Mouse (Mus musculus): ENCODE data around the gene Thy1. TPM values are rescaled to one million over a fixed set of nuclear protein-coding genes. Genes with fewer than 3 reads are reported as not detected.
A peak's percentile ranks its signal among the peaks of the same experiment; 100 is the strongest.

The Thy1 gene
- polyA plus RNA-seq, 1 experiment = 11.6 TPM

- no peak for DNase-seq (ENCODE audit: low read depth)
- TF ChIP-seq CTCF (IDR thresholded peaks at IDR 0.05; ENCODE audit: borderline replicate concordance, extremely low read depth, insufficient read depth, insufficient read length) = no peak
- TF ChIP-seq POLR2A (IDR thresholded peaks at IDR 0.05; ENCODE audit: borderline replicate concordance, extremely low read depth, insufficient read depth, insufficient read length, poor library complexity, severe bottlenecking) = no peak
Measured at GRCm38 (mm10) chr9:44070113-44070843, 27.1 kb downstream of the Thy1 start.

- no peak for TF ChIP-seq CTCF (IDR thresholded peaks at IDR 0.05; ENCODE audit: borderline replicate concordance, extremely low read depth, insufficient read depth, insufficient read length)
- no peak for TF ChIP-seq POLR2A (IDR thresholded peaks at IDR 0.05; ENCODE audit: borderline replicate concordance, extremely low read depth, insufficient read depth, insufficient read length, poor library complexity, severe bottlenecking)
- peak; percentile 19 for DNase-seq (ENCODE audit: low read depth)
Measured at GRCm38 (mm10) chr9:44070844-44071231, 27.7 kb downstream of the Thy1 start.

- TF ChIP-seq CTCF (IDR thresholded peaks at IDR 0.05; ENCODE audit: borderline replicate concordance, extremely low read depth, insufficient read depth, insufficient read length) = no peak
- no peak for TF ChIP-seq POLR2A (IDR thresholded peaks at IDR 0.05; ENCODE audit: borderline replicate concordance, extremely low read depth, insufficient read depth, insufficient read length, poor library complexity, severe bottlenecking)
- peak; percentile 88 for DNase-seq (ENCODE audit: low read depth)
Measured at GRCm38 (mm10) chr9:44071914-44072598, 28.9 kb downstream of the Thy1 start.

- peak; percentile 78 for DNase-seq (ENCODE audit: low read depth)
- TF ChIP-seq CTCF (IDR thresholded peaks at IDR 0.05; ENCODE audit: borderline replicate concordance, extremely low read depth, insufficient read depth, insufficient read length) = no peak
- no peak for TF ChIP-seq POLR2A (IDR thresholded peaks at IDR 0.05; ENCODE audit: borderline replicate concordance, extremely low read depth, insufficient read depth, insufficient read length, poor library complexity, severe bottlenecking)
Measured at GRCm38 (mm10) chr9:44072599-44072915, 29.4 kb downstream of the Thy1 start.

- TF ChIP-seq CTCF (IDR thresholded peaks at IDR 0.05; ENCODE audit: borderline replicate concordance, extremely low read depth, insufficient read depth, insufficient read length) (no peak), POLR2A (IDR thresholded peaks at IDR 0.05; ENCODE audit: borderline replicate concordance, extremely low read depth, insufficient read depth, insufficient read length, poor library complexity, severe bottlenecking) (no peak)
- no peak for DNase-seq (ENCODE audit: low read depth)
Measured at GRCm38 (mm10) chr9:44073115-44073514, 29.9 kb downstream of the Thy1 start.

- TF ChIP-seq POLR2A (IDR thresholded peaks at IDR 0.05; ENCODE audit: borderline replicate concordance, extremely low read depth, insufficient read depth, insufficient read length, poor library complexity, severe bottlenecking) (no peak), CTCF (IDR thresholded peaks at IDR 0.05; ENCODE audit: borderline replicate concordance, extremely low read depth, insufficient read depth, insufficient read length) (peak; percentile 39; the same call in 1 of the 2 replicates)
- DNase-seq (ENCODE audit: low read depth) = no peak
Measured at GRCm38 (mm10) chr9:44074395-44075275, 31.5 kb downstream of the Thy1 start.

- no peak for TF ChIP-seq POLR2A (IDR thresholded peaks at IDR 0.05; ENCODE audit: borderline replicate concordance, extremely low read depth, insufficient read depth, insufficient read length, poor library complexity, severe bottlenecking)
- TF ChIP-seq CTCF (IDR thresholded peaks at IDR 0.05; ENCODE audit: borderline replicate concordance, extremely low read depth, insufficient read depth, insufficient read length) = no peak
- DNase-seq (ENCODE audit: low read depth) = no peak
Measured at GRCm38 (mm10) chr9:44075276-44075995, 32.3 kb downstream of the Thy1 start.

- TF ChIP-seq POLR2A (IDR thresholded peaks at IDR 0.05; ENCODE audit: borderline replicate concordance, extremely low read depth, insufficient read depth, insufficient read length, poor library complexity, severe bottlenecking) (no peak), CTCF (IDR thresholded peaks at IDR 0.05; ENCODE audit: borderline replicate concordance, extremely low read depth, insufficient read depth, insufficient read length) (no peak)
- no peak for DNase-seq (ENCODE audit: low read depth)
Measured at GRCm38 (mm10) chr9:44075996-44076763, 33.0 kb downstream of the Thy1 start.

- TF ChIP-seq POLR2A (IDR thresholded peaks at IDR 0.05; ENCODE audit: borderline replicate concordance, extremely low read depth, insufficient read depth, insufficient read length, poor library complexity, severe bottlenecking) (no peak), CTCF (IDR thresholded peaks at IDR 0.05; ENCODE audit: borderline replicate concordance, extremely low read depth, insufficient read depth, insufficient read length) (peak; percentile 65; the same call in 1 of the 2 replicates)
- DNase-seq (ENCODE audit: low read depth) = peak; percentile 67
Measured at GRCm38 (mm10) chr9:44076764-44077120, 33.6 kb downstream of the Thy1 start.

- TF ChIP-seq POLR2A (IDR thresholded peaks at IDR 0.05; ENCODE audit: borderline replicate concordance, extremely low read depth, insufficient read depth, insufficient read length, poor library complexity, severe bottlenecking) (no peak), CTCF (IDR thresholded peaks at IDR 0.05; ENCODE audit: borderline replicate concordance, extremely low read depth, insufficient read depth, insufficient read length) (no peak)
- no peak for DNase-seq (ENCODE audit: low read depth)
Measured at GRCm38 (mm10) chr9:44077266-44077910, 34.2 kb downstream of the Thy1 start.

Data from brain, embryonic 14.5 days (tissue).